Mouse (Mus musculus): ENCODE data around the gene Trim12c.
"Not testable (repeated sequence)": the region's sequence is repeated elsewhere in the genome, so short reads cannot be mapped to it uniquely, and the experiment has no call there.

- not testable (repeated sequence) for TF ChIP-seq CTCF (conservative IDR thresholded peaks at IDR 0.05; ENCODE audit: insufficient read depth, insufficient read length, low read depth, low read length); POLR2A (IDR thresholded peaks at IDR 0.05; ENCODE audit: low read depth, low read length)
Measured at GRCm38 (mm10) chr7:104340744-104341143, 12.4 kb downstream of the Trim12c start.
